Mouse (Mus musculus) intestine, embryonic 16.5 days (tissue): Measurements from ENCODE around the gene Trak1. TPM values are rescaled to one million over a fixed set of nuclear protein-coding genes. Genes with fewer than 3 reads are reported as not detected.

Experiments
- ATAC-seq: fragments of 200-750 bp; cut with Nextera tagmentation; 2 replicates; pipeline ENCODE4 v1.8.0; 2017; ENCODE audit warnings: moderate TSS enrichment, moderate library complexity
- H3K27ac ChIP-seq: fragments of 300-500 bp; sonication (generic); 2 replicates; pipeline ENCODE4 v1.5.1; 2014; ENCODE audit warnings: mild to moderate bottlenecking, low read length
- H3K27me3 ChIP-seq: fragments of 300-500 bp; sonication (generic); replicated peaks from 2 replicates; pipeline ENCODE4 v1.6.1; 2014; ENCODE audit warnings: low read length, control low read depth, mixed read lengths; ENCODE audit not compliant: control insufficient read depth, insufficient read depth
- H3K36me3 ChIP-seq: fragments of 300-500 bp; sonication (generic); 2 replicates; pipeline ENCODE4 v1.6.1; 2014; ENCODE audit warnings: low read length, control low read depth; ENCODE audit not compliant: control insufficient read depth, insufficient read depth
- H3K4me1 ChIP-seq: fragments of 300-500 bp; sonication (generic); 2 replicates; pipeline ENCODE4 v1.6.1; 2014; ENCODE audit warnings: low read length, control low read depth, mixed read lengths; ENCODE audit not compliant: control insufficient read depth, insufficient read depth
- H3K4me2 ChIP-seq: fragments of 300-500 bp; sonication (generic); 2 replicates; pipeline ENCODE4 v1.6.1; 2014; ENCODE audit warnings: low read depth, low read length, control low read depth
- H3K4me3 ChIP-seq: fragments of 300-500 bp; sonication (generic); 2 replicates; pipeline ENCODE4 v1.5.1; 2014; ENCODE audit warnings: mild to moderate bottlenecking, low read length
- H3K9ac ChIP-seq: fragments of 300-500 bp; sonication (generic); 2 replicates; pipeline ENCODE4 v1.6.1; 2014; ENCODE audit warnings: low read depth, low read length
- H3K9me3 ChIP-seq: fragments of 300-500 bp; sonication (generic); 2 replicates; pipeline ENCODE4 v1.6.1; 2016; ENCODE audit warnings: low read length, control low read depth; ENCODE audit not compliant: control insufficient read depth
- WGBS: fragments of 180-500 bp; shearing (Covaris S2); extraction: QIAGEN DNeasy Blood & Tissue Kit; methylation state at CpG from one replicate; pipeline ENCODE4 v1.1.7; 2014; 5-methylcytosine and 5-hydroxymethylcytosine counted together
- polyA plus RNA-seq: library from polyadenylated mRNA; unstranded; fragments of >200 nt; fragmentation: Nextera tagmentation; extraction: Ambion mirVana; gene quantifications from 2 replicates; pipeline ENCODE4 v1.2.1, GENCODE M21; 2015

Trak1 gene
- polyA plus RNA-seq, 1 experiment from 2014 or later: 21.7 TPM

DNA sequence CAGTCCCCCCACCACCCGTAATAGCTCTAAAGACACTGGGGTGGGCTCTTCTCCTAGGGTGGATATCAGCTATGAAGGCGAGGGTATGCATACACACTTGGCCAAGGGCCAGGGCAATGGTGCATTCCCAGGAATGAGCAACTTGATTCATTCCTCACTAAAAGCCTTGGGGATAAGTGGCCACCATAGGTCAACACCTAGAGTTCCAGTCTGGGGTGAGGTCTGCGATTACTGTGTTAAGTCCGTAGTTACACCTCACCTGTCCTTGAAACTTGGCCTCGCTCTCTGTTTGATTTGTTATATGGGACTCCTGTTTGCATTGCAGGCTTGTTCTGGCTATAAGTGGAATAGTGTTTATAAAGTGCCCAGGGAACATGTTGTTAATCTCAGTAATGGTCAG is 125.1 kb downstream of the Trak1 start:
- H3K9ac ChIP-seq: no peak overlapping the region
- H3K36me3 ChIP-seq: no peaks in the 10 kb centered on the region
- WGBS: 33% methylated on average over 5 of the region's 5 CpGs
- peak; percentile 57 for ATAC-seq
- H3K4me1 ChIP-seq: peaks cover 45% of the 10 kb centered on the region
- H3K4me3 ChIP-seq: no peak overlapping the region
- H3K27me3 ChIP-seq: no peaks in the 10 kb centered on the region
- no peaks in the 10 kb centered on the region for H3K9me3 ChIP-seq
- peak overlapping the region; percentile 75 for H3K27ac ChIP-seq
- H3K4me2 ChIP-seq: 0 out of 2 replicates have a peak overlapping the region, but pooled peaks have one; percentile 11

DNA sequence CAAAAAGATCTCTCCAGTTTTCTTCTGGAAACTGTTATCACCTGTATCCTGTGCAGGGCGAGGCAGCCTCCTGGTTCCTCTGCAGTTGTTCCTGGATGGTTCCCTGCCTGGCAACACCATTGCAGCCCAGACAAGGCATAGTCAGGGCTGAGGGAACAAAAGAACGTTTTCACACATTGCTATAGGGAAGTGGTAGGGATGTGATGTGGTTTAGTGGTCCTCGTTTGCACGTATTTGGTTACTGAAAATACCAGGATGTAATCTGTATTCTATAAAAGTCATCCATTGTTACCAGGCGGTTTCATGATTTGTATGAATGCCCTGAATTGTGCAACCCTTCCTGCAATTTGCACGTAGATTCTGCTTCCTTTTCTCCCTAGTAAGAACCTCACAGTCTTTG is 126.3 kb downstream of the Trak1 start:
- Histone ChIP-seq H3K9ac (no peak overlapping the region), H3K9me3 (no peaks in the 10 kb centered on the region), H3K27ac (peak overlapping the region; percentile 75; the same call in 1 of the 2 replicates), H3K4me3 (no peak overlapping the region), H3K4me1 (peaks cover 48% of the 10 kb centered on the region), H3K36me3 (no peaks in the 10 kb centered on the region), H3K27me3 (no peaks in the 10 kb centered on the region), H3K4me2 (no peak overlapping the region)
- WGBS: 71% methylated on average over 6 of the region's 6 CpGs
- ATAC-seq: no peak

DNA sequence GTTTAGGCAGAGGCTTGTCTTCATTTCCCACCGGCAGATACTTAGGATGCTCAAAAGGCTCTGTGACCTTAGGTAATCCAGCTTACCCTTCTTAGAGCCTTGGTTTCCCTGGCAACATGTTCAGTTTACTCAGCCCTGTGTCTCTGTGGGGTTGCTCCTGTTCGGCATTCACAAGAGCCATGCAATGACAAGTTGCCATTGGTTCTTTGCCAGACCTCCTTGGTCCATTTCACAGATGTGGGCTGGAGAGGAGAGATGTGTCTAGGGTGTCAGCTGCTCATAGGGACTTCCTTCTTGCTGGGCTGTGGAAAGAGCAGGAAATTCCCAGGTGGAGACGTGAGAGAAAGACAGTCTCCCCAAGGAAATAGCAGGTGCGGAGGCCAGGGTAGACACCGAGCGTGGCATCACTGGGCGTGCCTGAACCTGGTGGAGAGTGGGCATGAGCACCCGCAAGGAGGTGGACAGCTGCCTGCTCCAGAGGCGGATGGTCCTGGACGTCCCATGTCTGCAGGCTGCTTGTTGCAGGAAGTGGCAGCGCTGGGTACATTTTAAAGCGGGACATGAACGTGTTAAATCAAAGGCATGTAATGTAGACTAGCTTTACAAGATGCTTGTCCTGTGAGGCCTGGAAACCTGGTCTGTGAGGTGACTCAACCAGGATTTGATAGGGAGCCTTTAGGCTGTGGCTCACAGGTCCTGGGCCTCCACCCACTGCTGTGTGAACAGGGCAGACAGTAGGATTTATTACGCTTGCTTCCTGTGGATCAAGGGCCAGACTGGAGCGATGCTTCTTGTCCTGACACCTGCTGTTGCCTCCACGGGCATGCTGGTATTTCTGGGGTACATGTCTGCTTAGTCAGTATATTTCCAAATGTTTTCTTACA is 127.2 kb downstream of the Trak1 start:
- peaks cover 44% of the 10 kb centered on the region for H3K4me1 ChIP-seq

DNA sequence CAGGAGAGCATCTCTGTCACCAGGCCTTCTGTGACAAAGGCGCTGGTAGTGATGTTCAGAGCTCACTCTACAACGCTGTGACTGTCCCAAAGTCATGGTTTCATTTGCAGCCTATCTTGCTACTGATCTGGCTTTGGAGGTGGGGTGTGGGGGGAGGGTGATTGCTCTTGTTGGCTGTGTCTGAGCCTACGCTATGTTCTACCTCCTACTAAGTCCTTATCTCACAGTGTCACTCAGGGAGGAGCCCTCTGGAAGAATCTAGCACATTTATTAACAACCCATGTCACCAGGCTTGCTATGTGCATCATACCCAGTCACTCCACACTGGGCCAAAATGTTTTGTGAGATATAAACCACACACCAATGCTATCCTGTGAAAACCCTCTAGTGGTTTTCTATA is 129.1 kb downstream of the Trak1 start:
- H3K27me3 ChIP-seq: no peaks in the 10 kb centered on the region
- H3K4me2 ChIP-seq: no peak overlapping the region
- no peaks in the 10 kb centered on the region for H3K9me3 ChIP-seq
- peaks cover 53% of the 10 kb centered on the region for H3K4me1 ChIP-seq
- H3K27ac ChIP-seq: no peak overlapping the region
- H3K36me3 ChIP-seq: no peaks in the 10 kb centered on the region
- H3K4me3 ChIP-seq: no peak overlapping the region
- H3K9ac ChIP-seq: 0 out of 2 replicates have a peak overlapping the region, but pooled peaks have one; percentile 10
- WGBS: 77% methylated on average over 3 of the region's 3 CpGs
- ATAC-seq: peak; percentile 41

More for the DNA sequence above, 127.2 kb downstream of the Trak1 start:
- WGBS: 68% methylated on average over 16 of the region's 16 CpGs
- H3K36me3 ChIP-seq: no peaks in the 10 kb centered on the region
- no peaks in the 10 kb centered on the region for H3K27me3 ChIP-seq
- no peak overlapping the region for H3K4me3 ChIP-seq
- peak overlapping the region; percentile 65 for H3K27ac ChIP-seq
- no peak overlapping the region for H3K4me2 ChIP-seq
- ATAC-seq: 0 out of 2 replicates have a peak, but pooled peaks have one; percentile 9
- H3K9ac ChIP-seq: no peak overlapping the region
- no peaks in the 10 kb centered on the region for H3K9me3 ChIP-seq

DNA sequence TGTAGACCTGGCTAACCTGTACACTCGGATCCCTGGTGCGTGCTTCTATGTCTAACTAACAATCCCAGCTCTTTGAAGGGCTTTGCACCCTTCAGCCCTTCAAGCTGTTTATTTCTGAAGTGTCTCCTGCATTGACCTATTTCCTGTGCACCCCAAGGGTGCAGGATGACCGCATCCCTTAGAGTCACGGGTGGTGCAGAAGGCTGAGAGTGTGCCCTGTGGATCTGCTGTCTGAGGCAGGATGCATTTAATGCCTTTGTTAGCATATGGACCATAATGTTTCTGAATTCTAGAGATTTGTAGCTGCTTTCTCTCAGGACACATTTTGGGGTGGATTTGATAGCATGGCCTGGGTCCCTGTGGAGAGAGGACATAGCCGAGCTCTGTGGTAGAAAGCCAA is 129.6 kb downstream of the Trak1 start:
- 87% methylated on average over 5 of the region's 5 CpGs for WGBS
- H3K27me3 ChIP-seq: no peaks in the 10 kb centered on the region
- H3K9me3 ChIP-seq: no peaks in the 10 kb centered on the region
- no peak overlapping the region for H3K4me3 ChIP-seq
- no peak overlapping the region for H3K9ac ChIP-seq
- H3K36me3 ChIP-seq: no peaks in the 10 kb centered on the region
- H3K4me1 ChIP-seq: peaks cover 49% of the 10 kb centered on the region
- H3K4me2 ChIP-seq: no peak overlapping the region
- H3K27ac ChIP-seq: no peak overlapping the region
- ATAC-seq: no peak

DNA sequence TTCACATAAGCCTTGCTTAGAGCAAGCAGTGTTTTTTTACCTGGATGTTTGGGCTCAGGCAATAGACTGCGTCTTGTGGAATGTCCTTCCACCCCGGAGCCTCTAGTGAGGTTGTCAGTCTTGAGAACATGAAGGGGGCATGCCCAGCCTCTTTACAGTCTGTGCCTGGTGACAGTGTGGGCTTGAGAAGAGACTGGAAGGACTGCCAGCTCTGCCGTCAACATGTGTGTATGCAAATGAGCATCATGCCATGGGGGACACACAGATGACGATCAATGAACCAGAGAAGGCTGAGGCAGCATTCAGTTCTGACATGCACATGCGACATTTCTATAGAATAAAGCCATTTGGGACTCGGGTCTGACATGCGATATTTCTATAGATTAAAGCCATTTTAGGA is 132.3 kb downstream of the Trak1 start:
- H3K27ac ChIP-seq: no peak overlapping the region
- H3K9me3 ChIP-seq: no peaks in the 10 kb centered on the region
- H3K4me3 ChIP-seq: no peak overlapping the region
- ATAC-seq: no peak
- WGBS: 88% methylated on average over 7 of the region's 7 CpGs
- H3K9ac ChIP-seq: no peak overlapping the region
- H3K4me2 ChIP-seq: no peak overlapping the region
- H3K4me1 ChIP-seq: peaks cover 31% of the 10 kb centered on the region
- no peaks in the 10 kb centered on the region for H3K36me3 ChIP-seq
- H3K27me3 ChIP-seq: no peaks in the 10 kb centered on the region

DNA sequence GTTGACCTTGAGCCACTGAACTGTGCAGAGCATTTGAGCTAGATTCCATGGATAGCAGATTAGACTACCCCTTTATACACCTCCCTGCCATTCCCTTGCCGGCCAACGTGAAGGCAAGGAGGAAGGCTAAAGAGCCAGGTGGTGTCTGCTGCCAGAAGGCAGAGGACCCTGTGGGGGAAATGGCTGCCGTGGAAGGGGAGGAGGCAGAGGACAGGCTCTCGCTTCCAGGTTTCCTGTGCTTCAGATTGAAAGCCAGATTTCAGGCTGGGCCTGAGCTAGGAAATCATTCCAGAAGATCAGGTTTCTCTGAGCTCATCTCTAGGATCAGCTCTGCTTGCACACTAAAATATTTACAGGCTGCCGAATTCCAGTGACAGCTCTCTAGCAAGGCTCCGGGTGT is 133.1 kb downstream of the Trak1 start:
- Histone ChIP-seq H3K4me1 (peaks cover 28% of the 10 kb centered on the region), H3K36me3 (no peaks in the 10 kb centered on the region), H3K9ac (no peak overlapping the region; the same call in 1 of the 2 replicates), H3K4me3 (no peak overlapping the region), H3K9me3 (no peaks in the 10 kb centered on the region), H3K27ac (peak overlapping the region; percentile 23), H3K4me2 (no peak overlapping the region), H3K27me3 (no peaks in the 10 kb centered on the region)
- WGBS: 32% methylated on average over 6 of the region's 6 CpGs
- no peak for ATAC-seq

DNA sequence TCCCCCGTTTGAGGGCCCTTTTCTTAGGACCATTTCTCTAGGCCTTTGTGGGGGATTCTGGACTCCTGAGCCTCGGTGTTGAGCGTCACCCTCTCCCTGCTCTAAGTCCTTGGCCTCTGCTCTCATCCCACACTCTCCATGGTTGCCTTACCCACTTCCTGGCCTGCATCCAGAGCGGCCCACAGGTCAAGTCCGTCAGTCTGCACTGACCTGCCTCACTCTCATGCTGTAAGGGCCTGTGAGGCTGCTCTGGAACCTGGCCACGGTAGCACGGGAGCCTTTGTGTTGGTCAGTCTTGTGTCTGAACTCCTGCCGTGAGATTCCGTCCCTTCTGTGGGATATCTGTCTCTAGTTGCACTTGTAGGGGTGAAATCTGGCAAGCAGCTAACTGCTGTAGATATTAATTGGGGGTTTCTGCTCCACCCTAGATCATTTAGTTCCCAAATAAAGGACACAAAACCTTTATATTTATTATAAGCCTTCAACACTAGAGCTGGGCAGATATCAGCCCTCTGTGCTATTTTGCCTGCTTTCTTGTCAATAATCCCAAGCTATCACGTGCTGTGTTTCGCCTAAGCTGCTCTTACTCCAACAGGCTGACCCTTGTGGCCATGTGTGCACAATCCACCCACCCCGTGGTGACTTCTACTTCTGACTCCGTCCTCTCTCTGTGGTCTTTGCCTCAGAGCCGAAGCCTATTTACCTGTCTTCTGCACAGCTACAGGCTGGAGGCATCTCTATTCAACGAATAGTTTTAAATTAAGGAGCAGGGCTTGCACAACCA is 136.6 kb downstream of the Trak1 start:
- H3K27ac ChIP-seq: no peak overlapping the region; the same call in 1 of the 2 replicates
- 86% methylated on average over 15 of the region's 15 CpGs for WGBS
- no peak for ATAC-seq
- no peaks in the 10 kb centered on the region for H3K9me3 ChIP-seq
- H3K9ac ChIP-seq: no peak overlapping the region
- no peak overlapping the region for H3K4me2 ChIP-seq
- peaks cover 20% of the 10 kb centered on the region for H3K4me1 ChIP-seq
- H3K27me3 ChIP-seq: no peaks in the 10 kb centered on the region
- no peaks in the 10 kb centered on the region; the same call in 1 of the 2 replicates for H3K36me3 ChIP-seq
- H3K4me3 ChIP-seq: no peak overlapping the region

DNA sequence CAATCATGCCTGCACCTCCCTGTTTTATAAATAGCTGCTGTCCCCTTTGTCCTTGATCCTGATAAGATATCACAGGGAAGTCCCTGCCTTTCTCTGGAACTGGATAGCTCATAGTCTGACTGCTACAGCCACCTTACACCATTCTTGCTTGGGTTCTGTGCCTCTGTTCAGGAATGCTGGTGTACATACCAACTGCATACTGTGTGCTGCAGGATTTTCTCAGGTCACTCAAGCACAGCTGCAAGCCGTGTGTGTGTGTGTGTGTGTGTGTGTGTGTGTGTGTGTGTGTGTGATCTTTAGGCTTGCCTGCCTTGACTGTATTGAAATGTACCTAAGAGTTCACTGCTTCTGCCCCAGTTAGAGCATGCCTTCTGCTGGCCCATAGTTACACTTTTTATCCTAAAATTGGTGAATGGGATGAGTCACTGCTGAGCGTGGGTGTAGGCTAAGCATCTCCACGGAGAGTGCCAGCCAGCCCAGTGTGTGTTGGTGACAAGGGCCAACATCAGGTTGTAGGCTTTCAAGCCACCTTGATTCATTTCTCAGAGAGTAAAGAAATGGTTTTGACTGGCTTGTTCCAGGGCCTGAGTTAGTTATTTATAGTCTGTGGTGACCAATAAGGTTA is 138.1 kb downstream of the Trak1 start:
- peak; percentile 39 for ATAC-seq
- Histone ChIP-seq H3K4me1 (peaks cover 12% of the 10 kb centered on the region), H3K36me3 (no peaks in the 10 kb centered on the region; the same call in 1 of the 2 replicates), H3K27me3 (no peaks in the 10 kb centered on the region), H3K27ac (peak overlapping the region; percentile 82), H3K9me3 (no peaks in the 10 kb centered on the region), H3K4me3 (no peak overlapping the region), H3K9ac (no peak overlapping the region), H3K4me2 (peak overlapping the region; percentile 23; the same call in 1 of the 2 replicates)
- 66% methylated on average over 3 of the region's 3 CpGs for WGBS
